Mouse (Mus musculus): Measurements from ENCODE around the gene Jag1.

The Jag1 gene

GRCm38 (mm10) chr2:137107946-137108345 lies 8.5 kb downstream of the Jag1 start:
- in situ Hi-C loops (cut with MboI; ENCODE audit: low pct_unique_long_range_greater_than_20kb in 1 of 2, low sequenced_read_pairs in 2 of 2, unreplicated experiment in 1 of 2) = no loop called here

GRCm38 (mm10) chr2:137107203-137107602 lies 9.2 kb downstream of the Jag1 start:
- in situ Hi-C loops (cut with MboI; ENCODE audit: low pct_unique_long_range_greater_than_20kb in 1 of 2, low sequenced_read_pairs in 2 of 2, unreplicated experiment in 1 of 2) = no loop called here

GRCm38 (mm10) chr2:137101074-137101473 lies 15.4 kb downstream of the Jag1 start:
- in situ Hi-C loops (cut with MboI; ENCODE audit: low pct_unique_long_range_greater_than_20kb in 1 of 2, low sequenced_read_pairs in 2 of 2, unreplicated experiment in 1 of 2) = no loop called here

- in situ Hi-C loops (cut with MboI; ENCODE audit: low pct_unique_long_range_greater_than_20kb in 1 of 2, low sequenced_read_pairs in 2 of 2, unreplicated experiment in 1 of 2) = no loop called here
Measured at GRCm38 (mm10) chr2:137099211-137099734, 17.2 kb downstream of the Jag1 start.

- in situ Hi-C loops (cut with MboI; ENCODE audit: low pct_unique_long_range_greater_than_20kb in 1 of 2, low sequenced_read_pairs in 2 of 2, unreplicated experiment in 1 of 2) = no loop called here
Measured at GRCm38 (mm10) chr2:137098269-137099035, 18.0 kb downstream of the Jag1 start.

GRCm38 (mm10) chr2:137096981-137097460 lies 19.4 kb downstream of the Jag1 start:
- in situ Hi-C loops (cut with MboI; ENCODE audit: low pct_unique_long_range_greater_than_20kb in 1 of 2, low sequenced_read_pairs in 2 of 2, unreplicated experiment in 1 of 2) = no loop called here

- in situ Hi-C loops (cut with MboI; ENCODE audit: low pct_unique_long_range_greater_than_20kb in 1 of 2, low sequenced_read_pairs in 2 of 2, unreplicated experiment in 1 of 2) = no loop called here
Measured at GRCm38 (mm10) chr2:137094301-137094700, 22.1 kb downstream of the Jag1 start.

- in situ Hi-C loops (cut with MboI; ENCODE audit: low pct_unique_long_range_greater_than_20kb in 1 of 2, low sequenced_read_pairs in 2 of 2, unreplicated experiment in 1 of 2) = no loop called here
Measured at GRCm38 (mm10) chr2:137093298-137093630, 23.2 kb downstream of the Jag1 start.

GRCm38 (mm10) chr2:137092523-137093297 lies 23.7 kb downstream of the Jag1 start:
- in situ Hi-C loops (cut with MboI; ENCODE audit: low pct_unique_long_range_greater_than_20kb in 1 of 2, low sequenced_read_pairs in 2 of 2, unreplicated experiment in 1 of 2) = no loop called here

- in situ Hi-C loops (cut with MboI; ENCODE audit: low pct_unique_long_range_greater_than_20kb in 1 of 2, low sequenced_read_pairs in 2 of 2, unreplicated experiment in 1 of 2) = no loop called here
Measured at GRCm38 (mm10) chr2:137091766-137092522, 24.5 kb downstream of the Jag1 start.

- in situ Hi-C loops (cut with MboI; ENCODE audit: low pct_unique_long_range_greater_than_20kb in 1 of 2, low sequenced_read_pairs in 2 of 2, unreplicated experiment in 1 of 2) = no loop called here
Measured at GRCm38 (mm10) chr2:137087705-137088104, 28.7 kb downstream of the Jag1 start.

- in situ Hi-C loops (cut with MboI; ENCODE audit: low pct_unique_long_range_greater_than_20kb in 1 of 2, low sequenced_read_pairs in 2 of 2, unreplicated experiment in 1 of 2) = no loop called here
Measured at GRCm38 (mm10) chr2:137086621-137087395, 29.6 kb downstream of the Jag1 start.

GRCm38 (mm10) chr2:137085257-137085656 lies 31.2 kb downstream of the Jag1 start:
- in situ Hi-C loops (cut with MboI; ENCODE audit: low pct_unique_long_range_greater_than_20kb in 1 of 2, low sequenced_read_pairs in 2 of 2, unreplicated experiment in 1 of 2) = no loop called here

GRCm38 (mm10) chr2:137082896-137083620 lies 33.4 kb downstream of the Jag1 start:
- in situ Hi-C loops (cut with MboI; ENCODE audit: low pct_unique_long_range_greater_than_20kb in 1 of 2, low sequenced_read_pairs in 2 of 2, unreplicated experiment in 1 of 2) = no loop called here

- in situ Hi-C loops (cut with MboI; ENCODE audit: low pct_unique_long_range_greater_than_20kb in 1 of 2, low sequenced_read_pairs in 2 of 2, unreplicated experiment in 1 of 2) = no loop called here
Measured at GRCm38 (mm10) chr2:137081001-137081400, 35.4 kb downstream of the Jag1 start.

GRCm38 (mm10) chr2:137080468-137080867 lies 36.0 kb downstream of the Jag1 start:
- in situ Hi-C loops (cut with MboI; ENCODE audit: low pct_unique_long_range_greater_than_20kb in 1 of 2, low sequenced_read_pairs in 2 of 2, unreplicated experiment in 1 of 2) = no loop called here

GRCm38 (mm10) chr2:137079721-137080320 lies 36.6 kb downstream of the Jag1 start:
- in situ Hi-C loops (cut with MboI; ENCODE audit: low pct_unique_long_range_greater_than_20kb in 1 of 2, low sequenced_read_pairs in 2 of 2, unreplicated experiment in 1 of 2) = no loop called here
